Mouse (Mus musculus): ENCODE measurements at regions not wholly inside any gene's neighbourhood (a gene's known extent, or its start where the extent isn't known, plus 50 kb on each side); places are given as distances from the start of the nearest gene placed in this dataset.
A peak's percentile ranks its signal among the peaks of the same experiment; 100 is the strongest.

DNA sequence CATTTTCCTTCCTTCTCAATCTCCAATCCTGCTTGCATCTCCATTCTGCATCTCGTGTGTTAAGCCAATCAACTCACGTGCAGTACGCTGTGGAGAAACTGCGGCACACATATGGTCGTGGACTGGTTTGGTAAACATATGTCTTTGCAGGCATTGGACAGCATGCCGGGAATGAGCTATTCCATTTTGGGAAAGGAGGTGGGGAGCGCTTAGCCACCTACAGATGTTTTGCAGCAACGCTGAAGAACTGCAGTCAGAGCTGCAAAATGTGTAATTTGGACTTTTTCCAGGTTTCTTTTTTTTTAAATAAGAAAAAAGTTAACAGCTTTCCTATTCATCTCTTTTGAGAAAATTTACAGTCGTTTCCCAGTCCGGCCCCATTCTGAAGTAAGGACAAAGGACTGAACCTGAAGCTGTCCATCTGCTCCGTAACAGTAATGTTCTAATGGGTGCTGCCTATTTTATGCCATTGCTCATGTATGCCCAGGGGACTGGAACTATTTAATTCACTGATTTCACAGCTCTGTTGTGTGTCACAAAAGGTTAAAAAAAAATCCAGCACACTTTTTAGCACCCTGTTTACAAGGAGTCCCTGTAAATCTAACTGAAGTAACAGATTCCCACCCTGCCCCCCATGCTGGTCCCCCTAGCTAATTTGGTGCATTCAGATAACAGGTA, 234.2 kb upstream of the Tmem161b start:
- H3K27me3 ChIP-seq (replicated peaks; ENCODE audit: control insufficient read depth, insufficient read depth, low read length) = no peaks in the 10 kb centered on the region
- H3K27ac ChIP-seq (ENCODE audit: insufficient read depth, low read depth, low read length) = no peak overlapping the region
- no peaks in the 10 kb centered on the region for H3K36me3 ChIP-seq (ENCODE audit: control insufficient read depth, insufficient read depth, low read length)
- H3K4me3 ChIP-seq (ENCODE audit: insufficient read depth, low read depth, low read length) = no peak overlapping the region
- H3K4me1 ChIP-seq (ENCODE audit: control insufficient read depth, insufficient read depth, low read length) = no peaks in the 10 kb centered on the region
- 57% methylated on average over 11 of the region's 11 CpGs for WGBS
- TF ChIP-seq CTCF (conservative IDR thresholded peaks at IDR 0.05; ENCODE audit: insufficient read depth, insufficient read length, low read depth, low read length) (no peak), POLR2A (IDR thresholded peaks at IDR 0.05; ENCODE audit: low read depth, low read length) (no peak)
- DNase-seq = no peak

- Histone ChIP-seq H3K4me3 (ENCODE audit: insufficient read depth, low read depth, low read length) (no peak overlapping the region), H3K27me3 (replicated peaks; ENCODE audit: control insufficient read depth, insufficient read depth, low read length) (no peaks in the 10 kb centered on the region), H3K27ac (ENCODE audit: insufficient read depth, low read depth, low read length) (no peak overlapping the region), H3K36me3 (ENCODE audit: control insufficient read depth, insufficient read depth, low read length) (no peaks in the 10 kb centered on the region), H3K4me1 (ENCODE audit: control insufficient read depth, insufficient read depth, low read length) (no peaks in the 10 kb centered on the region)
- no peak for TF ChIP-seq CTCF (conservative IDR thresholded peaks at IDR 0.05; ENCODE audit: insufficient read depth, insufficient read length, low read depth, low read length)
- TF ChIP-seq POLR2A (IDR thresholded peaks at IDR 0.05; ENCODE audit: low read depth, low read length) = no peak
- no peak for DNase-seq
- 71% methylated on average over 4 of the region's 4 CpGs for WGBS
Measured at GRCm38 (mm10) chr13:83988517-83988916, 233.6 kb upstream of the Tmem161b start.

GRCm38 (mm10) chr13:83997599-83998369, 224.3 kb upstream of the Tmem161b start:
- Histone ChIP-seq H3K27me3 (replicated peaks; ENCODE audit: control insufficient read depth, insufficient read depth, low read length) (no peaks in the 10 kb centered on the region), H3K27ac (ENCODE audit: insufficient read depth, low read depth, low read length) (no peak overlapping the region), H3K4me3 (ENCODE audit: insufficient read depth, low read depth, low read length) (no peak overlapping the region), H3K4me1 (ENCODE audit: control insufficient read depth, insufficient read depth, low read length) (no peaks in the 10 kb centered on the region), H3K36me3 (ENCODE audit: control insufficient read depth, insufficient read depth, low read length) (no peaks in the 10 kb centered on the region)
- no peak for DNase-seq
- no peak for TF ChIP-seq CTCF (conservative IDR thresholded peaks at IDR 0.05; ENCODE audit: insufficient read depth, insufficient read length, low read depth, low read length)
- TF ChIP-seq POLR2A (IDR thresholded peaks at IDR 0.05; ENCODE audit: low read depth, low read length) = no peak
- 64% methylated on average over 12 of the region's 12 CpGs for WGBS

- Histone ChIP-seq H3K27me3 (replicated peaks; ENCODE audit: control insufficient read depth, insufficient read depth, low read length) (no peaks in the 10 kb centered on the region), H3K27ac (ENCODE audit: insufficient read depth, low read depth, low read length) (no peak overlapping the region), H3K4me1 (ENCODE audit: control insufficient read depth, insufficient read depth, low read length) (no peaks in the 10 kb centered on the region), H3K36me3 (ENCODE audit: control insufficient read depth, insufficient read depth, low read length) (no peaks in the 10 kb centered on the region), H3K4me3 (ENCODE audit: insufficient read depth, low read depth, low read length) (no peak overlapping the region)
- DNase-seq = no peak
- 82% methylated on average over 7 of the region's 7 CpGs for WGBS
- TF ChIP-seq POLR2A (IDR thresholded peaks at IDR 0.05; ENCODE audit: low read depth, low read length) = no peak
- TF ChIP-seq CTCF (conservative IDR thresholded peaks at IDR 0.05; ENCODE audit: insufficient read depth, insufficient read length, low read depth, low read length) = no peak
Measured at GRCm38 (mm10) chr13:84021771-84022170, 200.3 kb upstream of the Tmem161b start.

GRCm38 (mm10) chr13:84023021-84023420, 199.1 kb upstream of the Tmem161b start:
- 84% methylated on average over 1 of the region's 1 CpGs for WGBS
- H3K4me3 ChIP-seq (ENCODE audit: insufficient read depth, low read depth, low read length) = no peak overlapping the region
- TF ChIP-seq POLR2A (IDR thresholded peaks at IDR 0.05; ENCODE audit: low read depth, low read length) (no peak), CTCF (conservative IDR thresholded peaks at IDR 0.05; ENCODE audit: insufficient read depth, insufficient read length, low read depth, low read length) (no peak)
- H3K27me3 ChIP-seq (replicated peaks; ENCODE audit: control insufficient read depth, insufficient read depth, low read length) = no peaks in the 10 kb centered on the region
- DNase-seq = no peak
- no peak overlapping the region for H3K27ac ChIP-seq (ENCODE audit: insufficient read depth, low read depth, low read length)
- no peaks in the 10 kb centered on the region for H3K36me3 ChIP-seq (ENCODE audit: control insufficient read depth, insufficient read depth, low read length)
- no peaks in the 10 kb centered on the region for H3K4me1 ChIP-seq (ENCODE audit: control insufficient read depth, insufficient read depth, low read length)

DNA sequence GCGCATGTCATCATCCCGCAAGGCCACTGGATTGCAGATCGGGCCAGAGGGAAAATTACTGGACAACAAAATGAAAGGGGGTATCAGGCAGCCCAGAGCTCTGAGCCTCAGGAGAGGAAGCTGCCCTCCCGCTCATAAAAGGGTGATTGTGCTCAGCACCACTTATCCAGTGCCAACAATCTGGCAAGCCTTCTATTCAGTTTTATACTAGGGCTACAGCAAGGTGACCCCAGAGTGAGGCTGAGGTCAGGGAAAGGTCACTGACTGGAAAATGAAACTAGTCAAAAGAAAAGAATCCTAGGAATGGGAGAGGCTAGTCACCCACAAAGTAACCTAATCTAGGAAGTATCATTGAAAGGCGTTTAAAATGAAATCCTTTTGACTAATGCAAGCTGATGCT, 198.5 kb upstream of the Tmem161b start:
- H3K27ac ChIP-seq (ENCODE audit: insufficient read depth, low read depth, low read length) = peak overlapping the region; percentile 71; the same call in 1 of the 2 replicates
- TF ChIP-seq POLR2A (IDR thresholded peaks at IDR 0.05; ENCODE audit: low read depth, low read length) = no peak
- no peak for TF ChIP-seq CTCF (conservative IDR thresholded peaks at IDR 0.05; ENCODE audit: insufficient read depth, insufficient read length, low read depth, low read length)

GRCm38 (mm10) chr13:84025348-84025747, 196.7 kb upstream of the Tmem161b start:
- Histone ChIP-seq H3K4me3 (ENCODE audit: insufficient read depth, low read depth, low read length) (no peak overlapping the region), H3K4me1 (ENCODE audit: control insufficient read depth, insufficient read depth, low read length) (no peaks in the 10 kb centered on the region), H3K27ac (ENCODE audit: insufficient read depth, low read depth, low read length) (no peak overlapping the region), H3K36me3 (ENCODE audit: control insufficient read depth, insufficient read depth, low read length) (no peaks in the 10 kb centered on the region), H3K27me3 (replicated peaks; ENCODE audit: control insufficient read depth, insufficient read depth, low read length) (no peaks in the 10 kb centered on the region)
- TF ChIP-seq POLR2A (IDR thresholded peaks at IDR 0.05; ENCODE audit: low read depth, low read length) (no peak), CTCF (conservative IDR thresholded peaks at IDR 0.05; ENCODE audit: insufficient read depth, insufficient read length, low read depth, low read length) (no peak)
- 91% methylated on average over 2 of the region's 2 CpGs for WGBS
- DNase-seq = no peak

More for the DNA sequence above, 198.5 kb upstream of the Tmem161b start:
- WGBS = 51% methylated on average over 5 of the region's 5 CpGs
- Histone ChIP-seq H3K36me3 (ENCODE audit: control insufficient read depth, insufficient read depth, low read length) (no peaks in the 10 kb centered on the region), H3K4me1 (ENCODE audit: control insufficient read depth, insufficient read depth, low read length) (no peaks in the 10 kb centered on the region), H3K4me3 (ENCODE audit: insufficient read depth, low read depth, low read length) (no peak overlapping the region), H3K27me3 (replicated peaks; ENCODE audit: control insufficient read depth, insufficient read depth, low read length) (no peaks in the 10 kb centered on the region)
- DNase-seq = peak; percentile 29
